Mouse (Mus musculus): ENCODE data around the gene Glrx5.

- TF ChIP-seq CTCF (IDR thresholded peaks at IDR 0.05; ENCODE audit: extremely low read depth, insufficient read depth, low read length) (no peak), POLR2A (IDR thresholded peaks at IDR 0.05; ENCODE audit: extremely low read depth, insufficient read depth, low read length) (no peak)
Observed at GRCm38 (mm10) chr12:104998541-104998940, 33.9 kb upstream of the Glrx5 start.
